Mouse (Mus musculus) forebrain, embryonic 15.5 days (tissue): ENCODE data around the gene Map3k21. TPM values are rescaled to one million over a fixed set of nuclear protein-coding genes. Genes with fewer than 3 reads are reported as not detected.

Experiments
- ATAC-seq: fragments of 200-750 bp; cut with Nextera tagmentation; replicated peaks from 2 replicates; pipeline ENCODE4 v1.8.0; 2017; ENCODE audit warnings: mild to moderate bottlenecking, moderate TSS enrichment, moderate library complexity
- H3K27ac ChIP-seq: fragments of 300-500 bp; sonication (generic); replicated peaks from 2 replicates; pipeline ENCODE4 v1.5.1; 2015; ENCODE audit warnings: mild to moderate bottlenecking, inconsistent platforms
- H3K27me3 ChIP-seq: fragments of 300-500 bp; sonication (generic); 2 replicates; pipeline ENCODE4 v1.6.1; 2015; ENCODE audit warnings: inconsistent platforms
- H3K36me3 ChIP-seq: fragments of 300-500 bp; sonication (generic); 2 replicates; pipeline ENCODE4 v1.6.1; 2015; ENCODE audit warnings: mild to moderate bottlenecking, inconsistent platforms
- H3K4me1 ChIP-seq: fragments of 300-500 bp; sonication (generic); 2 replicates; pipeline ENCODE4 v1.6.1; 2015; ENCODE audit warnings: inconsistent platforms
- H3K4me2 ChIP-seq: fragments of 300-500 bp; sonication (generic); replicated peaks from 2 replicates; pipeline ENCODE4 v1.6.1; 2015; ENCODE audit warnings: mild to moderate bottlenecking, inconsistent platforms
- H3K4me3 ChIP-seq: fragments of 300-500 bp; sonication (generic); 2 replicates; pipeline ENCODE4 v1.5.1; 2015; ENCODE audit warnings: mild to moderate bottlenecking, inconsistent platforms
- H3K9ac ChIP-seq: fragments of 300-500 bp; sonication (generic); replicated peaks from 2 replicates; pipeline ENCODE4 v1.6.1; 2015; ENCODE audit warnings: mild to moderate bottlenecking, inconsistent platforms
- H3K9me3 ChIP-seq: fragments of 300-500 bp; sonication (generic); 2 replicates; pipeline ENCODE4 v1.6.1; 2016; ENCODE audit warnings: inconsistent platforms
- WGBS: fragments of 180-500 bp; shearing (Covaris S2); methylation state at CpG from one replicate; pipeline ENCODE4 v1.1.7; 2015; ENCODE audit warnings: mixed read lengths; 5-methylcytosine and 5-hydroxymethylcytosine counted together
- polyA plus RNA-seq: library from polyadenylated mRNA; unstranded; fragments of >200 nt; fragmentation: Nextera tagmentation; extraction: Ambion mirVana; gene quantifications from 2 replicates; pipeline ENCODE4 v1.2.1, GENCODE M21; 2015

Map3k21 gene
- polyA plus RNA-seq, 1 experiment from 2014 or later: 0.20 TPM

DNA sequence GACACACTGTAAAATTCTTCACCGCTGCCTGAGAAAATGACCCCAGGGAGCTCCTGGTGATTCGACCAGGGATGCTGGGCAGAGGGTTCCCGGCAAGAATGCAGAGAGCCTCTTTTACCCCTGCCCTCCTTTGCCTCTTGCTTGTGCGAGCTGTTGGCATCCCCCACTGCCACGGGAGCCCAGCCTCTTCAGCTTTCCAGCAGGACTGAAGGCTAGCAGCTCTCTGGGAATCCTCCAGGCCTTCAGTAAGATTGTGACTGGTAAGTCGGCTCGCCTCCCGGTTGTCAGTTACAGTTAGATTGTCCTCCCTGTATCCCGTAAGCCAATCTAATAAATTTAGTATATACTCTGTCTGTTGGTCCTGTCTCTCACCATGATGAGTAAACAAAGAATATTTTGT, 46.5 kb downstream of the Map3k21 start:
- WGBS: 79% methylated on average over 9 of the region's 9 CpGs
- Histone ChIP-seq H3K4me3 (no peak overlapping the region), H3K4me1 (no peaks in the 10 kb centered on the region), H3K9ac (no peak overlapping the region), H3K4me2 (no peak overlapping the region), H3K36me3 (no peaks in the 10 kb centered on the region), H3K9me3 (no peaks in the 10 kb centered on the region), H3K27ac (no peak overlapping the region), H3K27me3 (0 out of 2 replicates have a peak, but pooled peaks cover 6% of the 10 kb centered on the region)
- no peak for ATAC-seq

DNA sequence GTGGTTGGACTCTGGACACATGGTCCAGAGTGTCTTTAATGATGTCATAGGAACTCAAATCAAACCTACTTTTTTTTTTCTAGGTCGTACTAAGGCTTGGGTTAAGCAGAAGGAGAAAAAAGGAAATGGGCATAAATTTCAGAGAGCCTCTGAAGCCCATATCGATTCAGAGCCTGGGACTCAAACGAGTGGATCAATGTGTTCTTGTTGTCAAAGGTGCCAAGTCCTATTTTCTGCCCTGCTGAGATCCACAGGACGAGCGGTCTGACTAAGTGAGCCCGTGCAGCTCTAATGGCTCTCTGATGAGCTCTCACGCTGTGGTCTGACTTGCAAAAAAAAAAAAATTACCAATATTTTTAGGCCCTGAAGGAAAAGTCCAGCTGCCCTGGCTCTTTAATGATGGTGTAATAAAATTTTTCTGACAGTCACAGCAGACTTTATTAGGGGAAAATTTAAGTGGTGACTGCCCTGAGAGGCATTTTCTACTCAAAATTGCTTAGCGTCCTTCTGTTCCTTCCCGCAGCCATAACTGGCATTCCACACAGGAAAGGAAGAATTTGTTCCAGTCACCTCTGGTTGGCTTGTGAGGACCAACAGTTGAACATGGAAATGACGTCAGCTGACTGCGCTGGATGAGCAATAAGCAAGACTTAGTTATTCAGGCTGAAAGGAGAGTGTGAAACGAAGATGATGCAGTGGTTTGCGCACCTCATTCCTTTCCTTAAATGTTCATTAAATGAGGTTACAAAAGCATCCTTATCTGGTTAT, 47.2 kb downstream of the Map3k21 start:
- Histone ChIP-seq H3K9me3 (no peaks in the 10 kb centered on the region), H3K9ac (no peak overlapping the region), H3K27ac (no peak overlapping the region), H3K36me3 (no peaks in the 10 kb centered on the region), H3K4me2 (no peak overlapping the region), H3K4me1 (no peaks in the 10 kb centered on the region), H3K27me3 (0 out of 2 replicates have a peak, but pooled peaks cover 7% of the 10 kb centered on the region), H3K4me3 (no peak overlapping the region)
- no peak for ATAC-seq
- WGBS: 76% methylated on average over 13 of the region's 13 CpGs

DNA sequence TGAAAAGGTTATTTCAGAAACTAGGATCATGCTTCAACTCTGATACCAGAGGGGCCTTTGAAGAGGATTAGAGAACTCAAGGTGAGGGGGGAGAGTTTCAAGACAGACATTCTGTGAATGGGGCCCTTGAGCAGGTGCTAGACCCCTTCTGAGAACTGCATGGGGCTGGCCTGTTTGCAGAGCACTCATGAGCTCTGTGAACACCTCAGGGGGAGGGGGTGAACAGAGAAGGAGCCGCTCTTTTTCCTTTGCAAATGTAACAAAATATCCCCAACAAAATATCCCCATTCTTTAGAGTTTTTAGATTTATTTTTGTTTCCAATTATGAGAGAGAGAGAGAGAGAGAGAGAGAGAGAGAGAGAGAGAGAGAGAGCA, 47.7 kb downstream of the Map3k21 start:
- 88% methylated on average over 1 of the region's 1 CpGs for WGBS
- no peak overlapping the region for H3K4me2 ChIP-seq
- no peak overlapping the region for H3K27ac ChIP-seq
- H3K9me3 ChIP-seq: no peaks in the 10 kb centered on the region
- no peaks in the 10 kb centered on the region for H3K36me3 ChIP-seq
- no peak overlapping the region for H3K4me3 ChIP-seq
- 0 out of 2 replicates have a peak, but pooled peaks cover 9% of the 10 kb centered on the region for H3K27me3 ChIP-seq
- no peak for ATAC-seq
- no peaks in the 10 kb centered on the region for H3K4me1 ChIP-seq
- H3K9ac ChIP-seq: no peak overlapping the region

DNA sequence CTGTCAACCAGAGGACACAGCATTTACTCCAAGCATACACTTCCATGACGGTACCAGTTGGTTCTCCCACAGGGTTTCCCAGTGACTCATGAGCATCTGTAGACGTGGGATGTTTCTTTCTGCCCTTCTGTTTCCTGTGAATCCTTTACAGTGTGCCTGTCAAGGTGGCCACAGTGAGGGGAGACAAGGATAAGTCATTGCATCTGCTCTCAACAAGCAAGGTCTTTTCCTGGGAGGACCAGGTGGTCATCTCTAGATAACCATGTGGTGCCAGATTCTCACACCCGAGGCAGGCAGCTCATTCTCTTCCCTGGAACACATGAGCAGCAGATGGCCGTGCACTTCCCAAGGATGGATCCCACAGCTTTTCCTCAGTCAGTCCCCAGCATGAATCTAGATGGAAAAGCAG, 49.1 kb downstream of the Map3k21 start:
- no peak overlapping the region for H3K4me3 ChIP-seq
- ATAC-seq: no peak

DNA sequence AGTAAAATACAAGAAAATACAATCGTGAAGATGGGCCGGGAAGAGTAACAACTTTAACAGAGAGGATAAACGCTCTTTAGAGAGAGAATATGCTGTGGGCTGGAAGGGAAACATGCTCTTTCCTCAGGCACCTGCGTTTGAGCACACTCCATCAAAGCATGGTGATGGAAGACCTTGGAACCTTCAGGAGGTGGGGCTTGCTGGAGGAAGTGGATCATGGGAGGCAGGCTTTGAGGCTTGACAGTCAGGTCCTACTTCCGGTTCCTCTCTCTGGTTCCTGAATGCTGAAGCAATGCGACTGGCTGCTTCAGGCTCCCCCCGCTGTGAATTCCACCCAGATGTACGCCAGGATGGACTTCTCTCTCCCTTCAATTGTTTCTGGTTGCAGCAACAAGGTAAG, 49.8 kb downstream of the Map3k21 start:
- Histone ChIP-seq H3K36me3 (no peaks in the 10 kb centered on the region), H3K27me3 (0 out of 2 replicates have a peak, but pooled peaks cover 9% of the 10 kb centered on the region), H3K4me1 (peaks cover 6% of the 10 kb centered on the region; the same call in 1 of the 2 replicates), H3K4me2 (no peak overlapping the region), H3K9ac (no peak overlapping the region), H3K9me3 (no peaks in the 10 kb centered on the region), H3K4me3 (no peak overlapping the region), H3K27ac (no peak overlapping the region)
- no peak for ATAC-seq
- 89% methylated on average over 8 of the region's 8 CpGs for WGBS

More for the DNA sequence above, 49.1 kb downstream of the Map3k21 start:
- no peaks in the 10 kb centered on the region for H3K9me3 ChIP-seq
- 0 out of 2 replicates have a peak, but pooled peaks cover 9% of the 10 kb centered on the region for H3K27me3 ChIP-seq
- H3K27ac ChIP-seq: no peak overlapping the region
- H3K4me1 ChIP-seq: peaks cover 6% of the 10 kb centered on the region; the same call in 1 of the 2 replicates
- H3K4me2 ChIP-seq: no peak overlapping the region
- no peaks in the 10 kb centered on the region for H3K36me3 ChIP-seq
- no peak overlapping the region for H3K9ac ChIP-seq
- whole genome bisulfite sequencing: 47% methylated on average over 4 of the region's 4 CpGs

DNA sequence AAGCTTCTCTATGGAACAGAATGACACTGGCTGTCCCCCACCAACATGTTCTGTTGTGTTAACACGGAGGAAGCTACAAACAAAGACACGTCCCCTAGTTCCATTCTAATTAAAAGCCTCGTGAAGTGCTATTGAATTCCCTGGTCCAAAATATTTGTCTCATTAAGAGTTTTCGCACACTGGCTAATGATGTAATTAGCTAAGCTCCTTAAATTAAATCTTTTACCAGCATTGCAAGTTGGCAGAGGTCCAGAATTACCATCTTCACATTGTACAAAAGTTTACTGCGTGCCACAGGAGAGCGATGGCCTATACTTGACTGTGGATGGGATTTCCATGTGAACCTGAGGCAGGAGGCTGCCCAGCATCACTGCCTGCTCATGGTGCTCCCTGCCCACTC, 51.5 kb downstream of the Map3k21 start:
- Histone ChIP-seq H3K27ac (no peak overlapping the region), H3K9me3 (no peaks in the 10 kb centered on the region), H3K4me3 (no peak overlapping the region), H3K9ac (no peak overlapping the region), H3K4me1 (peaks cover 6% of the 10 kb centered on the region; the same call in 1 of the 2 replicates), H3K4me2 (no peak overlapping the region), H3K36me3 (no peaks in the 10 kb centered on the region), H3K27me3 (0 out of 2 replicates have a peak, but pooled peaks cover 5% of the 10 kb centered on the region)
- 25% methylated on average over 6 of the region's 6 CpGs for WGBS
- ATAC-seq: no peak

DNA sequence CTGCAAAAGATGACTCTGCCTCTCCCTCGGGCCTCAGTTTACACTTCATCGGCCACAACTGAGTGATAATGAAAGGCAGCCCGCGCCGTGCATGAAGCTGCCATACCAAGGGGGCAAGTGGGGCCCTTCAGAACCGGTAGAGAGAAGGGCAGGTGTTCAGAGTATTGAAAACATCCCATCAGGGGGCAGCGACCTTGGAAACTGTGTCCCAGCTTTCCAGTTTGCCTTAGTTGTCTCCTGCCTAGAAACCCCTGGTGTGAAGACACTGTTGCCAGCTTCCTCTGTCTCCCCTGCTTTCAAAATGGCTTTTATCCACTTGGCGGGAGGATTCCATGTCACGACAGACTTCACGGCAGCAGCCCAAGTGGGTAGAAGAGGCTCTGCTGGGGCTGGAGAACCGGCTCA, 53.6 kb downstream of the Map3k21 start:
- Histone ChIP-seq H3K4me2 (peak overlapping the region; percentile 25), H3K9me3 (no peaks in the 10 kb centered on the region), H3K9ac (no peak overlapping the region), H3K4me3 (no peak overlapping the region), H3K4me1 (peaks cover 6% of the 10 kb centered on the region; the same call in 1 of the 2 replicates), H3K36me3 (no peaks in the 10 kb centered on the region), H3K27ac (no peak overlapping the region), H3K27me3 (0 out of 2 replicates have a peak, but pooled peaks cover 3% of the 10 kb centered on the region)
- ATAC-seq: no peak
- WGBS: 6% methylated on average over 11 of the region's 11 CpGs

DNA sequence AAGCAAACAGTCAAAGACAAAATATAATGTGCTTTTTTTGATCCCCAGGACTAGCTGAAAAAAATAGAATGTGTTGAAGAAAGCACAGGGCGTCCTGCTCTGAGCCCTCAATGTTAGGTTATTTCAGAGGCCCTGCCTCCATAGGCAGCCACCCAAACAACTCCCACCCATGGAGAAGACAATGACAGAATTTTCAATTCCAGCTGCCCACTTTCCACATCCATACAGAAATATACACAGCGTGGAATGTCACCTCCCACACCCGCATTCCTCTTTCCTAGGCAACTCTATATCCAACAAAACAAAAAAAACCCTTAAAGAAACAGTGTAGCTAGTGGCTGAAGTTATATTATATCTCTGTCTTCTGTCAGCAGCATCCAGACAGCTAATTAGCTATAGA, 61.1 kb downstream of the Map3k21 start:
- H3K4me2 ChIP-seq: no peak overlapping the region
- H3K27ac ChIP-seq: no peak overlapping the region
- no peaks in the 10 kb centered on the region for H3K27me3 ChIP-seq
- ATAC-seq: no peak
- H3K4me1 ChIP-seq: no peaks in the 10 kb centered on the region
- no peak overlapping the region for H3K4me3 ChIP-seq
- no peaks in the 10 kb centered on the region for H3K9me3 ChIP-seq
- H3K36me3 ChIP-seq: no peaks in the 10 kb centered on the region
- WGBS: 72% methylated on average over 3 of the region's 3 CpGs
- no peak overlapping the region for H3K9ac ChIP-seq

DNA sequence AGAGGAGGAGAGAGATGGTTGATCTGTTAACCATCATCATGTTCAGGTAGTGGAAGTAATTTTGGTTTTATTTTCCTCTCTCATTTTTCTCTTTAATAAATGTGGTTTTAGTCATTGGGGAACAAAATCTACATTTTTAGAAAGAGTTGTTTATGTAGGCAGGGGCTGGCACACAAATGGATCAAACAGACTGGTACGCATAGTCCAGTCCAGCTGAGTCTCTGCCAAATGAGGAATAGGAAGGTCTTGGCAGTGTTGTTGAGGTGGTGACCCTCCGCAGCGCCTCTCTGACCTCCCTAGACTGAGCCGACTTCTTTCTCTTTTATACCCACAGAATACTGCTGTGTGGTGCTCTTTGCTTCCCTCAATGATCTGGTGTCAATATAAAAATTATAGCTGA, 65.7 kb downstream of the Map3k21 start:
- no peaks in the 10 kb centered on the region for H3K36me3 ChIP-seq
- H3K27ac ChIP-seq: no peak overlapping the region
- 84% methylated on average over 4 of the region's 4 CpGs for whole genome bisulfite sequencing
- H3K9ac ChIP-seq: no peak overlapping the region
- H3K4me3 ChIP-seq: no peak overlapping the region
- no peaks in the 10 kb centered on the region for H3K4me1 ChIP-seq
- no peak overlapping the region for H3K4me2 ChIP-seq
- no peaks in the 10 kb centered on the region for H3K27me3 ChIP-seq
- no peaks in the 10 kb centered on the region for H3K9me3 ChIP-seq
- no peak for ATAC-seq

DNA sequence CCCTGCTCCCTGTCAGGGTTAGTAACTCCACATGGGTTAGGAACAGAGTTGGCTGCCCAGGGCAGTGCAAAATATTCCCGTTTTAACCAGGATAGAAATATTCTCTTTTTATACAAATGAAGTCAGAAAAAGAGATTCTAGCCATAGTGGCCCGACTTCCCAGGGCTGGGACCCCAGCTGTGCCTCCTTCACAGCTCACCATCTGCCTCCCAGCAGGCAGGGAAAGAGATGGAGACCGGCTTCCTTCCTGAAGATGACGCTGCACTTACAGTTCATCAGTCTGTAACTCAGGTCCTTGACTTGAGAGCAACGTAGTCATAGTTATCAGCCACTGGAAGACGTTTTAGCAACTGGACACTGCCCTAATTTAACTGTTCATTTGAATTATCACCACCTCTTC, 70.6 kb downstream of the Map3k21 start:
- Histone ChIP-seq H3K27ac (no peak overlapping the region), H3K27me3 (no peaks in the 10 kb centered on the region), H3K4me1 (no peaks in the 10 kb centered on the region), H3K4me2 (no peak overlapping the region), H3K36me3 (no peaks in the 10 kb centered on the region), H3K9me3 (no peaks in the 10 kb centered on the region), H3K4me3 (no peak overlapping the region), H3K9ac (no peak overlapping the region)
- WGBS: 52% methylated on average over 6 of the region's 6 CpGs
- no peak for ATAC-seq

DNA sequence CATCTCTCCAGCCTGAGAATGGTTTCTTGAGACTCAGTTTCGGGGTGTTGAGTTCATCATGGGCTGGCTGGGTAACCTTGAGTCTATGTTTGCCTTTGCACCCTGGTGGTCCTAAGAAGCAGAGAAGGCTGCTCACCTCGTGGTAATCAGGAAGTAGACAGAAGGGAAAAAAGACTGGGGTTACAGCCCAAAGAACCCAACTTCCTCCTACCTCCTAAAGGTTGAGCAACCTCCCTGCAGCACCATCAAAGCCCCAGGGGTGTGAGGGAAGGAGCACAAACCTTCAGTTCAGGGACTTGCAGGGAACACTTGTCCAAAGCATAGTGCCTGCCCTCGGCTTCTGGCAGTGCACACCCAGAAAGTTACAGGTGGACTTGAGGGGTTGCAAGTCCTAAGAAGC, 73.3 kb downstream of the Map3k21 start:
- no peak overlapping the region for H3K4me3 ChIP-seq
- no peak overlapping the region for H3K9ac ChIP-seq
- H3K27ac ChIP-seq: no peak overlapping the region
- H3K9me3 ChIP-seq: no peaks in the 10 kb centered on the region
- no peak for ATAC-seq
- peaks cover 7% of the 10 kb centered on the region; the same call in 1 of the 2 replicates for H3K4me1 ChIP-seq
- no peaks in the 10 kb centered on the region for H3K36me3 ChIP-seq
- whole genome bisulfite sequencing: 79% methylated on average over 3 of the region's 3 CpGs
- no peak overlapping the region for H3K4me2 ChIP-seq
- no peaks in the 10 kb centered on the region for H3K27me3 ChIP-seq

DNA sequence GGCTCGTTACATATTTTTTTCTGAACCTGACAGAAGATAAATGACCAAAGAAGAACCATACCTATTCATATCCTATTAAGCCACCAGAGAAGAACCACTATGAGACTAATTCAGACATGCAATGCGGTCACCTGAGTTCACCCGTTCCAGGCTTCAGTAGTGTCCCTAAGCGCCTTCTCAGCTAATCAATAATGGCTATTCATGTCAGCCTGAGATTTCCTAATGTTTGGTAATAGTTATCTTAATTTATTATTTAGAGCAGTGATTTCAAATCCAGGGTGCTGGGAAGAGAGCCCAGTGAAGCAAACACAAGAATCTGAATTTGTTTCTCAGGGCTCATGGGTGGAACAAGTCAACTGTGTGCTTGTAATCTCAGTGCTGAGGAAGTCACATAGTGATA, 73.9 kb downstream of the Map3k21 start:
- Histone ChIP-seq H3K4me1 (peaks cover 7% of the 10 kb centered on the region; the same call in 1 of the 2 replicates), H3K4me2 (no peak overlapping the region), H3K27ac (no peak overlapping the region), H3K9ac (no peak overlapping the region), H3K9me3 (no peaks in the 10 kb centered on the region), H3K4me3 (no peak overlapping the region), H3K36me3 (no peaks in the 10 kb centered on the region), H3K27me3 (no peaks in the 10 kb centered on the region)
- WGBS: 96% methylated on average over 4 of the region's 4 CpGs
- no peak for ATAC-seq

DNA sequence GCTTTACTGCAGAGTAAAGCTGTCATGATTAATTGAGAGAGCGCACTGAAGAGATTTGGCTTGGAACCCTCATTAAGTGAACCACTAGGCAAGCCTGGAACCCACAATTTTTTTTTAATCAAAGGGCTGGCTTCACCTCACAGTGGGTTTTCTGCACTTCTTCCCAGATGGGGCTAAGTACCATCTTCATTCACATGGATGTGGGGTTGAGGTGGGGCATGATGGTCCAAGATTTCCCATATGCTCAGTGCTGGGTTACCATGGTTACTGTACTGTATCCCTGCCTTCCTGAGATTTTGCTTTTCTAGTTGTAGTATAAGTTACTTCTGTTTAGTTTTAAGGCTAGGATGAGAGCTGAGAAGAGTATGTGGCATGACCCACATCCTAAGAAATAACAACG, 75.1 kb downstream of the Map3k21 start:
- Histone ChIP-seq H3K4me3 (no peak overlapping the region), H3K9me3 (no peaks in the 10 kb centered on the region), H3K36me3 (no peaks in the 10 kb centered on the region), H3K4me2 (no peak overlapping the region), H3K4me1 (peaks cover 7% of the 10 kb centered on the region; the same call in 1 of the 2 replicates), H3K9ac (no peak overlapping the region), H3K27me3 (no peaks in the 10 kb centered on the region), H3K27ac (peak overlapping the region; percentile 52)
- 86% methylated on average over 2 of the region's 2 CpGs for WGBS
- no peak for ATAC-seq
